Mouse (Mus musculus): ENCODE measurements around the gene Dennd5a. TPM values are rescaled to one million over a fixed set of nuclear protein-coding genes. Genes with fewer than 3 reads are reported as not detected.

The Dennd5a gene
- polyA plus RNA-seq, 1 experiment from 2014 or later: 51.3 TPM

DNA sequence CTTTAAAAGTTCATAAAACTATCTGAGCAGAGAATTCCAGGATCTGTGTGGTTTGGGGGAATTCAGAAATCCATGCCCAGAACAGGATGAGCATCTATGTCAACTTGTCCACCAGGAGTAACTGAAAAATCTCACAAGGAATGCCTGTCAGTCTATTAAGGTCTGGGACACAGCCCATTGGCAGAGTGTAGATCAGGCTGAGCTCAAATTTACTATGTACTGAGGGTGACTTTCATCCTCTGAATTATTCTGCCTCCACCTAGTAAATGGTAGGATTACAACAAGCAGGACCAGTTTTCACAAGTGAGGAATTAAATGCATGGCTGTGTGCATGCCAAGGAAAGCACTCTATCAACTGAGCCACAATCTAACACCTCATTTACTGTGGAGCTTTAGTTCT is 9.3 kb upstream of the Dennd5a start:
- peaks cover 7% of the 10 kb centered on the region; the same call in 1 of the 2 replicates for H3K4me1 ChIP-seq (ENCODE audit: control insufficient read depth, insufficient read depth, low read length)
- no peaks in the 10 kb centered on the region for H3K9me3 ChIP-seq (ENCODE audit: control insufficient read depth, low read depth, low read length)
- H3K36me3 ChIP-seq (ENCODE audit: control insufficient read depth, insufficient read depth, low read length): peaks cover 9% of the 10 kb centered on the region
- H3K4me2 ChIP-seq (replicated peaks; ENCODE audit: low read depth, low read length): no peak overlapping the region
- no peak overlapping the region for H3K9ac ChIP-seq (replicated peaks; ENCODE audit: low read depth, low read length)
- H3K27ac ChIP-seq (ENCODE audit: low read length): peak overlapping the region; percentile 79
- no peak for ATAC-seq (ENCODE audit: insufficient number of reproducible peaks, insufficient read depth, low FRiP score, low read depth)
- H3K27me3 ChIP-seq (ENCODE audit: control insufficient read depth, insufficient read depth, low read length): no peaks in the 10 kb centered on the region
- H3K4me3 ChIP-seq (ENCODE audit: low read depth, low read length): no peak overlapping the region

GRCm38 (mm10) chr7:109968924-109969450 is 8.7 kb upstream of the Dennd5a start:
- peaks cover 9% of the 10 kb centered on the region for H3K36me3 ChIP-seq (ENCODE audit: control insufficient read depth, insufficient read depth, low read length)
- no peak overlapping the region for H3K9ac ChIP-seq (replicated peaks; ENCODE audit: low read depth, low read length)
- H3K27me3 ChIP-seq (ENCODE audit: control insufficient read depth, insufficient read depth, low read length): no peaks in the 10 kb centered on the region
- no peak overlapping the region for H3K4me3 ChIP-seq (ENCODE audit: low read depth, low read length)
- H3K4me1 ChIP-seq (ENCODE audit: control insufficient read depth, insufficient read depth, low read length): peaks cover 7% of the 10 kb centered on the region; the same call in 1 of the 2 replicates
- H3K9me3 ChIP-seq (ENCODE audit: control insufficient read depth, low read depth, low read length): no peaks in the 10 kb centered on the region
- no peak overlapping the region for H3K4me2 ChIP-seq (replicated peaks; ENCODE audit: low read depth, low read length)
- peak overlapping the region; percentile 79 for H3K27ac ChIP-seq (ENCODE audit: low read length)
- ATAC-seq (ENCODE audit: insufficient number of reproducible peaks, insufficient read depth, low FRiP score, low read depth): peak; percentile 87; the same call in 1 of the 2 replicates
- WGBS: 11% methylated on average over 1 of the region's 2 CpGs

- Histone ChIP-seq H3K9ac (replicated peaks; ENCODE audit: low read depth, low read length) (no peak overlapping the region), H3K9me3 (ENCODE audit: control insufficient read depth, low read depth, low read length) (no peaks in the 10 kb centered on the region), H3K27me3 (ENCODE audit: control insufficient read depth, insufficient read depth, low read length) (no peaks in the 10 kb centered on the region), H3K4me3 (ENCODE audit: low read depth, low read length) (no peak overlapping the region), H3K4me1 (ENCODE audit: control insufficient read depth, insufficient read depth, low read length) (peaks cover 7% of the 10 kb centered on the region; the same call in 1 of the 2 replicates), H3K27ac (ENCODE audit: low read length) (peak overlapping the region; percentile 27), H3K36me3 (ENCODE audit: control insufficient read depth, insufficient read depth, low read length) (peaks cover 8% of the 10 kb centered on the region), H3K4me2 (replicated peaks; ENCODE audit: low read depth, low read length) (no peak overlapping the region)
- ATAC-seq (ENCODE audit: insufficient number of reproducible peaks, insufficient read depth, low FRiP score, low read depth): 0 out of 2 replicates have a peak, but pooled peaks have one; percentile 33
- WGBS: 66% methylated on average over 11 of the region's 11 CpGs
These were observed 7.7 kb upstream of the Dennd5a start for GRCm38 (mm10) chr7:109967805-109968579.

GRCm38 (mm10) chr7:109965658-109966057 is 5.4 kb upstream of the Dennd5a start:
- no peak for ATAC-seq (ENCODE audit: insufficient number of reproducible peaks, insufficient read depth, low FRiP score, low read depth)
- no peak overlapping the region for H3K27ac ChIP-seq (ENCODE audit: low read length)
- no peak overlapping the region for H3K4me2 ChIP-seq (replicated peaks; ENCODE audit: low read depth, low read length)
- H3K4me1 ChIP-seq (ENCODE audit: control insufficient read depth, insufficient read depth, low read length): peaks cover 11% of the 10 kb centered on the region
- H3K27me3 ChIP-seq (ENCODE audit: control insufficient read depth, insufficient read depth, low read length): no peaks in the 10 kb centered on the region
- no peak overlapping the region for H3K4me3 ChIP-seq (ENCODE audit: low read depth, low read length)
- no peaks in the 10 kb centered on the region for H3K36me3 ChIP-seq (ENCODE audit: control insufficient read depth, insufficient read depth, low read length)
- H3K9ac ChIP-seq (replicated peaks; ENCODE audit: low read depth, low read length): no peak overlapping the region
- no peaks in the 10 kb centered on the region for H3K9me3 ChIP-seq (ENCODE audit: control insufficient read depth, low read depth, low read length)

DNA sequence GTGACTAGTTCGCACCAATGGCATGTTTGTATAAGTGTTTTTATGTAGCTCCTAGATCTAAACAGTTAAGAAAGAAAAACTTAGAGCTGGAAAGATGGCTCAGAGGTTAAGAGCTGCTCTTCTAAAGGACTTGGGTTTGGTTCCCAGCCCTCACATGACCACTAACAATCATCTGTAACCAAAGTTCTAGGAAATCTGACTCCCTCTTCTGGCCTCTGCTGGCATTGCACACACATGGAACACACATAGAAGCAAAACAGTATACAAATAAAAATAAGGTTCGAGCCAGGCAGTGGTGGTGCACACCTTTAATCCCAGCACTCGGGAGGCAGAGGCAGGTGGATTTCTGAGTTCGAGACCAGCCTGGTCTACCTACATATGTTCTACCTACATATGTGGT is 3.4 kb upstream of the Dennd5a start:
- Histone ChIP-seq H3K4me2 (replicated peaks; ENCODE audit: low read depth, low read length) (no peak overlapping the region), H3K27ac (ENCODE audit: low read length) (no peak overlapping the region), H3K4me1 (ENCODE audit: control insufficient read depth, insufficient read depth, low read length) (peaks cover 14% of the 10 kb centered on the region), H3K36me3 (ENCODE audit: control insufficient read depth, insufficient read depth, low read length) (no peaks in the 10 kb centered on the region), H3K9ac (replicated peaks; ENCODE audit: low read depth, low read length) (no peak overlapping the region), H3K9me3 (ENCODE audit: control insufficient read depth, low read depth, low read length) (no peaks in the 10 kb centered on the region), H3K27me3 (ENCODE audit: control insufficient read depth, insufficient read depth, low read length) (no peaks in the 10 kb centered on the region), H3K4me3 (ENCODE audit: low read depth, low read length) (no peak overlapping the region)
- WGBS: 94% methylated on average over 4 of the region's 4 CpGs
- ATAC-seq (ENCODE audit: insufficient number of reproducible peaks, insufficient read depth, low FRiP score, low read depth): no peak

- WGBS: 80% methylated on average over 4 of the region's 4 CpGs
- H3K36me3 ChIP-seq (ENCODE audit: control insufficient read depth, insufficient read depth, low read length): no peaks in the 10 kb centered on the region
- peaks cover 11% of the 10 kb centered on the region; the same call in 1 of the 2 replicates for H3K4me1 ChIP-seq (ENCODE audit: control insufficient read depth, insufficient read depth, low read length)
- no peak overlapping the region for H3K4me3 ChIP-seq (ENCODE audit: low read depth, low read length)
- no peaks in the 10 kb centered on the region for H3K27me3 ChIP-seq (ENCODE audit: control insufficient read depth, insufficient read depth, low read length)
- no peaks in the 10 kb centered on the region for H3K9me3 ChIP-seq (ENCODE audit: control insufficient read depth, low read depth, low read length)
- no peak for ATAC-seq (ENCODE audit: insufficient number of reproducible peaks, insufficient read depth, low FRiP score, low read depth)
- H3K27ac ChIP-seq (ENCODE audit: low read length): no peak overlapping the region
- no peak overlapping the region for H3K9ac ChIP-seq (replicated peaks; ENCODE audit: low read depth, low read length)
- H3K4me2 ChIP-seq (replicated peaks; ENCODE audit: low read depth, low read length): no peak overlapping the region
These were observed 2.3 kb upstream of the Dennd5a start for GRCm38 (mm10) chr7:109962596-109962995.

- Histone ChIP-seq H3K27me3 (ENCODE audit: control insufficient read depth, insufficient read depth, low read length) (no peaks in the 10 kb centered on the region), H3K36me3 (ENCODE audit: control insufficient read depth, insufficient read depth, low read length) (no peaks in the 10 kb centered on the region)
- WGBS: 60% methylated on average over 2 of the region's 2 CpGs
These were observed 1.3 kb upstream of the Dennd5a start for GRCm38 (mm10) chr7:109961570-109961969.

GRCm38 (mm10) chr7:109960613-109961154 is 414 bp upstream of the Dennd5a start:
- no peak for ATAC-seq (ENCODE audit: insufficient number of reproducible peaks, insufficient read depth, low FRiP score, low read depth)
- peak overlapping the region; percentile 74 for H3K27ac ChIP-seq (ENCODE audit: low read length)
- WGBS: 9% methylated on average over 13 of the region's 13 CpGs

More at GRCm38 (mm10) chr7:109961570-109961969, 1.3 kb upstream of the Dennd5a start:
- ATAC-seq (ENCODE audit: insufficient number of reproducible peaks, insufficient read depth, low FRiP score, low read depth): no peak
- H3K4me2 ChIP-seq (replicated peaks; ENCODE audit: low read depth, low read length): no peak overlapping the region
- H3K4me1 ChIP-seq (ENCODE audit: control insufficient read depth, insufficient read depth, low read length): peaks cover 11% of the 10 kb centered on the region; the same call in 1 of the 2 replicates
- no peaks in the 10 kb centered on the region for H3K9me3 ChIP-seq (ENCODE audit: control insufficient read depth, low read depth, low read length)
- H3K9ac ChIP-seq (replicated peaks; ENCODE audit: low read depth, low read length): no peak overlapping the region
- H3K4me3 ChIP-seq (ENCODE audit: low read depth, low read length): no peak overlapping the region
- H3K27ac ChIP-seq (ENCODE audit: low read length): no peak overlapping the region

More at GRCm38 (mm10) chr7:109960613-109961154, 414 bp upstream of the Dennd5a start:
- Histone ChIP-seq H3K9ac (replicated peaks; ENCODE audit: low read depth, low read length) (peak overlapping the region; percentile 86), H3K4me2 (replicated peaks; ENCODE audit: low read depth, low read length) (peak overlapping the region; percentile 72), H3K9me3 (ENCODE audit: control insufficient read depth, low read depth, low read length) (no peaks in the 10 kb centered on the region), H3K4me1 (ENCODE audit: control insufficient read depth, insufficient read depth, low read length) (peaks cover 11% of the 10 kb centered on the region; the same call in 1 of the 2 replicates), H3K4me3 (ENCODE audit: low read depth, low read length) (peak overlapping the region; percentile 63), H3K36me3 (ENCODE audit: control insufficient read depth, insufficient read depth, low read length) (no peaks in the 10 kb centered on the region), H3K27me3 (ENCODE audit: control insufficient read depth, insufficient read depth, low read length) (no peaks in the 10 kb centered on the region)
